Mouse (Mus musculus) left cerebral cortex, adult 8-10 months (tissue): Measurements from ENCODE around the gene Taar6. TPM values are rescaled to one million over a fixed set of nuclear protein-coding genes. Genes with fewer than 3 reads are reported as not detected.
A peak's percentile ranks its signal among the peaks of the same experiment; 100 is the strongest.

Experiments used
- DNase-seq, 2 experiments: peaks; one replicate each; pipeline ENCODE4 v3.0.0; 2022; ENCODE audit warnings: low spot score in 2 of 2
- total RNA-seq, 4 experiments: library from RNA; stranded (reverse); gene quantifications; 2 replicates each; pipeline ENCODE4 v1.2.4; 2022

Taar6 gene
- not detected for total RNA-seq

- no peak for DNase-seq
Observed at GRCm38 (mm10) chr10:23985546-23985945, at the start of gene Taar6. TSS of gene Taar6 (minus strand) at chr10:23985646.

DNA sequence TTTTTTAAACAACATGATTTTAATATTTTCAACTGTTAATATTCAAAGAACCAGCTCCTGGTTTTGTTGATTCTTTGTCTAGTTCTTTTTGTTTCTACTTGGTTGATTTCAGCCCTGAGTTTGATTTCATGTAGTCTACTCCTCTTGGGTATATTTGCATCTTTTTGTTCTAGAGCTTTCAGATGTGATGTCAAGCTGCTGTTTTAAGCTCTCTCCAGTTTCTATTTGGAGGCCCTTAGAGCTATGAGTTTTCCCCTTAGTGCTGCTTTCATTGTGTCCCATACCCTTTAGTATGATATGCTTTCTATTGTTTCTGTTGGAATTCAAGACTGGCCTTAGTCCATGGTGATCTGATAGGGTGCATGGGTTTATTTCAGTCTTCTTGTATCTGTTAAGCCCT is 45.9 kb upstream of the Taar6 start:
- DNase-seq = no peak

DNA sequence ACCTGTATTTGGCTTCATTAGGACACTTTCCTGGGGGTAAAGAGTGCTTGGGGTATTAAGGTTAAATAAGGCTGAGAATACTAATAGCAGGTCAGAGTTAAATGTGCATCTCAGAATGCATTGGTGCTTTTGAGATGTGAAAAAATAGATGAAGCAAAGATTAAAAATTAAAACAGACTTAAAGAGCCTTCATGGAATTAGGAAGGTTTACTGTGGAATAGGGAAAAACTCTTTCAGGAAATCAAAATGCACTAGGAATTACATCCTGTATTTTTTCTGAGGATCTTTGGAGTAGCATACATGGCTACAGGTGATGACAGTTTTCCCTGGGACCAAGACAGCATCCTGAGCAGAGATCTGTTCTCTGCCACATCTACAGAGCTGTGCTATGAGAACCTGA is 41.5 kb upstream of the Taar6 start, which contains the start of gene Taar7d:
Taar7d (plus strand) TSS at position 301 of the 400 bp plus-strand sequence.
- DNase-seq = no peak

GRCm38 (mm10) chr10:24008143-24008542 is 22.7 kb upstream of the Taar6 start:
- DNase-seq = no peak

DNA sequence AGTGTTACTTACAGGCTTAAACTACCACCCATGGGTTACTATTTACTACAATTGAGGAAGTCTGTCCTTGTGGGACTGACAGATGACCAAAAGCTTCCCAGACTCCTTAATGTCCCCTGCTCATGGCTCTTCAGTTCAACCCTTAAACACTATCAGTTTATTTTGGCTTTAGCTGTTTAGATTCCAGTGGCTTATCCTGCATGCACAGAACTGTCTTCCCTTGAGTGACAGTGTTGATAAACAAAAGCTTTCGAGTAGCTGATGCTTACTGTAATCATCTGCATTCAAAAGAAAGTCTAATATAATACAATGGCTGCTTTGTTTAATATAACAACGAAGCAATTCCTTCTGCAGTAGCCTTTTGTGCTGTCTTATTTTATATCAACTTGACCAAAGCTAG is 21.6 kb upstream of the Taar6 start:
- no peak for DNase-seq

GRCm38 (mm10) chr10:24006442-24006841 is 21.0 kb upstream of the Taar6 start:
- no peak for DNase-seq

DNA sequence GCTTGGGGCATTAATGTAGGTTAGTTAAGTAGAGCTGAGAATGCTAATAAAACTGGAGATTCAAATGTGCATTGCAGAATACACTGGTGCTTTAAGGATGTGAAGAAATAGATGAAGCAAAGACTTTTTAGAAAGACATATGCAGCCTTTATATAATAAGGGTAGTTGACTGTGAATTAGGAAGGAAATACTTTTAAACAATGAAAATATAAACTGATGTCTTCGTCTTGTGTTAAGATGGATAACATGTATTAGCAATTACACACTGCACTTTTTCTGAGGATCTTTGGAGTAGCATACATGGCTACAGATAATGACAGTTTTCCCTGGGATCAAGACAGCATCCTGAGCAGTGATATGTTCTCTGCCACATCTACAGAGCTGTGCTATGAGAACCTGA is 14.2 kb upstream of the Taar6 start, which contains the start of gene Taar7b:
Taar7b (plus strand) TSS at position 301 of the 400 bp plus-strand sequence.
- DNase-seq = no peak

DNA sequence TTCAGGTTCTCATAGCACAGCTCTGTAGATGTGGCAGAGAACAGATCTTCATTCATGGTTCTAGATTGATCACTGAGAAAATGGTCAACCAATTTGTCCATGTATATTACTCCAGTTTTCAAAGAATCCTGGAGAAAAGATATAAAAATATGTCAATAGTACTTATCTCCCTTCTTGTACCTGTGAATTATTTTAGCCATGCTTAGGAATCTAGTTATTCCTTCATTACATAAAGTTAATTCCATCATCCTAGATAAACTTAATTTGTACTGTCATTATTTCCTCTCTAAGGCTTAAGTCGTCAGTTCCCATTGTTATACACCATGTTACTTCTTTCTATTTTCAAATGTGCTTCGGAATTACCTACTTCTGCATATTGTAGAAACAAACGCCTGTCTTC is 7.9 kb upstream of the Taar6 start, which contains the start of gene Taar7a:
Taar7a (minus strand) TSS at position 101 of the 400 bp plus-strand sequence.
- DNase-seq = no peak

GRCm38 (mm10) chr10:23986419-23986818 is 973 bp upstream of the Taar6 start:
- no peak for DNase-seq

- peak; percentile 15 to 16 for DNase-seq
Observed at GRCm38 (mm10) chr10:23978901-23979705, 6.3 kb downstream of the Taar6 start.

DNA sequence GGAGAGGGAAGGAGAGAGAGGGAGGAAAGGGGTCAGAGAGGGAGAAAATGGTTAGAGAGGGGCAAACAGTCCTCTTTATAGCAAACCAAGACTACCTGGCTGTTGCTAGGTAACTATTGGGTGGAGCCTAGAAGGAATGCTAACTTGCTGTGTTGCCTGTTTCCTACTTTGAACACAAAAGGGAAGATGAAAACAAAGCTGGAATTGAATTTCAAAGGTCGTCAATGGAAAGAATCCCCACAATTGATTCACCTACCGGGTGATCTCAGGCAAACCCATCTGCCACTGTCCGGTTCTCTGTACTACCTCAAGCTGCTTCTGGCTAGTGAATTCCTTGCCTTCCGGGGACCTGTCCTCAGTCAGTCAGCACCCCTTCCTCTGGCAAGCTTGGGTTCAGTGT is 7.5 kb downstream of the Taar6 start:
- DNase-seq = no peak

GRCm38 (mm10) chr10:23971256-23971655 is 14.2 kb downstream of the Taar6 start:
- no peak for DNase-seq

- DNase-seq = no peak
Observed at GRCm38 (mm10) chr10:23970656-23971165, 14.7 kb downstream of the Taar6 start, which contains the start of gene Taar5. TSS of gene Taar5 (plus strand) at chr10:23970706.

GRCm38 (mm10) chr10:23964921-23965610 is 20.4 kb downstream of the Taar6 start:
- DNase-seq = no peak

- no peak for DNase-seq
Observed at GRCm38 (mm10) chr10:23963444-23963843, 22.0 kb downstream of the Taar6 start.

- DNase-seq = no peak
Observed at GRCm38 (mm10) chr10:23960444-23960915, 25.0 kb downstream of the Taar6 start, which contains the start of gene Taar4. TSS of gene Taar4 (plus strand) at chr10:23960494.

GRCm38 (mm10) chr10:23959071-23959470 is 26.4 kb downstream of the Taar6 start:
- DNase-seq = no peak

- no peak for DNase-seq
Observed at GRCm38 (mm10) chr10:23951714-23952113, 33.7 kb downstream of the Taar6 start.

GRCm38 (mm10) chr10:23949508-23950005 is 35.9 kb downstream of the Taar6 start, which contains the start of gene Taar3:
TSS of gene Taar3 (plus strand) at chr10:23949558.
- no peak for DNase-seq

DNA sequence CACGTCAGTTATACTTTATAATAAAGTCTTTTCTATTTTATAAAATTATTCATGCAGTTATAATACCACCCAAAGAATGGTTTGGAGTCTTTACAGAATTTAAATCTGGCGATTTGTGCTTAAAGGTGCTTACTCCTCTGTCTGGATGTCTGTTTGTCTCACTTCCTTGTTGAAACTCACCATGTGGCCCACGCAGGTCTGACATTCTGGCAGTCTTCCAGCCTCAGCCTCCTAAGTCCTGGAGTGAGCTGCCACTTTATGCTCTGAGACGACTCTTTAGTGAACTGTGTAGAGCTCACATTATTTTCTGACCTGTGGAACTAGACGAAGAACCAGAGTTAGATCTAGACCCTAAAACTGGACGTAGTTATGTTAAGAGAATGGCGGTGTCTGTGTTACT is 37.4 kb downstream of the Taar6 start:
- DNase-seq = no peak

- DNase-seq = no peak
Observed at GRCm38 (mm10) chr10:23942465-23942864, 43.0 kb downstream of the Taar6 start.

- no peak for DNase-seq
Observed at GRCm38 (mm10) chr10:23938312-23938711, 47.1 kb downstream of the Taar6 start, which contains the start of gene Taar2. TSS of gene Taar2 (plus strand) at chr10:23938572.
